Mouse (Mus musculus) granulocyte monocyte progenitor cell, adult 5-6 weeks (primary cell): ENCODE measurements around the gene Faap100. TPM values are rescaled to one million over a fixed set of nuclear protein-coding genes. Genes with fewer than 3 reads are reported as not detected.
A peak's percentile ranks its signal among the peaks of the same experiment; 100 is the strongest.
"Not testable (repeated sequence)": the region's sequence is repeated elsewhere in the genome, so short reads cannot be mapped to it uniquely, and the experiment has no call there.

Experiments used
- ATAC-seq: replicated peaks from 2 replicates; pipeline ENCODE4 v1.8.0; 2016; ENCODE audit warnings: mild to moderate bottlenecking, moderate TSS enrichment, inconsistent platforms; ENCODE audit not compliant: poor library complexity, severe bottlenecking
- total RNA-seq, 2 experiments: library from RNA; stranded (forward) in 1 of 2; stranded (reverse) in 1 of 2; fragments of 200-712, 200-1000 nt in 1 of 2; fragments of >200 nt in 1 of 2; fragmentation: Nextera tagmentation in 1 of 2; gene quantifications; 2 replicates each; pipeline ENCODE4 v1.2.3; 2014 to 2017

Gene Faap100
- total RNA-seq (2014; fragmentation: Nextera tagmentation) (8.3 and 13.2 TPM in 2 replicates), total RNA-seq (2017) (12.9 and 18.8 TPM in 2 replicates)

- peak; percentile 93 for ATAC-seq
These were observed at the start of gene Faap100 for GRCm38 (mm10) chr11:120378611-120379540. TSS of gene Faap100 (minus strand) at chr11:120378764.

- no peak for ATAC-seq
These were observed 48.2 kb upstream of the Faap100 start for GRCm38 (mm10) chr11:120426727-120427126.

DNA sequence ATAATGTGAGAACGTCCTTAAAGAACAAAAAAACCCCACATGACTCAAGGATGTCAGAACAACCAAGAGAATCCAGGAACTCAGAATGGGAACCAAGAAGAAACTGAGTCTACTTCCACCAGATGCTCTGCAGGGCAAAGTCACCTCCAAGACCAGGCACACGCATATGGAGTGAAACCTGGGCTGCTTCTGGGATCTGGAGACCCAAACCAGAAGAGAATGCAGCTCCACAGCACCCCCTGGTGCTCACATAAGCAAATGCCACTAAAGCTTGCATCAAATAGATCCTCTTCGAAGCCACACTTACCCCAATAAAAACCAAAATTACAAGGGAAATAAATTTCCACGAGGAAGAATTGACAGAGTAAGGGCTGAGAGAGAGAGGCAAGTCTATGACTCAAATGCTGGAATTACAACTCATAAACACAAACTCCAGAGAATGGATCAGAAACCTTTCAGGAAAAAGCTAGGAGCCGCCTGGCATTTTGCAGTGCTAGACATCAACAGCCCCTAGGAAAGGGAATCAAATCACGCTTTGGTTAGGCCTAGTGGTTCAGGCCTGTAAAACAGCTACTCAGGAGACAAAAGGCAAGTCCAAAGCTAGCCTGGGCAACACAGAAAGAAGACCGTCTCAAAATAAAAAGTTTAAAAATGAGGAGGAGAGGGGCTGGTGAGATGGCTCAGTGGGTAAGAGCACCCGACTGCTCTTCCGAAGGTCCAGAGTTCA is 45.2 kb upstream of the Faap100 start:
- ATAC-seq: peak; percentile 61

DNA sequence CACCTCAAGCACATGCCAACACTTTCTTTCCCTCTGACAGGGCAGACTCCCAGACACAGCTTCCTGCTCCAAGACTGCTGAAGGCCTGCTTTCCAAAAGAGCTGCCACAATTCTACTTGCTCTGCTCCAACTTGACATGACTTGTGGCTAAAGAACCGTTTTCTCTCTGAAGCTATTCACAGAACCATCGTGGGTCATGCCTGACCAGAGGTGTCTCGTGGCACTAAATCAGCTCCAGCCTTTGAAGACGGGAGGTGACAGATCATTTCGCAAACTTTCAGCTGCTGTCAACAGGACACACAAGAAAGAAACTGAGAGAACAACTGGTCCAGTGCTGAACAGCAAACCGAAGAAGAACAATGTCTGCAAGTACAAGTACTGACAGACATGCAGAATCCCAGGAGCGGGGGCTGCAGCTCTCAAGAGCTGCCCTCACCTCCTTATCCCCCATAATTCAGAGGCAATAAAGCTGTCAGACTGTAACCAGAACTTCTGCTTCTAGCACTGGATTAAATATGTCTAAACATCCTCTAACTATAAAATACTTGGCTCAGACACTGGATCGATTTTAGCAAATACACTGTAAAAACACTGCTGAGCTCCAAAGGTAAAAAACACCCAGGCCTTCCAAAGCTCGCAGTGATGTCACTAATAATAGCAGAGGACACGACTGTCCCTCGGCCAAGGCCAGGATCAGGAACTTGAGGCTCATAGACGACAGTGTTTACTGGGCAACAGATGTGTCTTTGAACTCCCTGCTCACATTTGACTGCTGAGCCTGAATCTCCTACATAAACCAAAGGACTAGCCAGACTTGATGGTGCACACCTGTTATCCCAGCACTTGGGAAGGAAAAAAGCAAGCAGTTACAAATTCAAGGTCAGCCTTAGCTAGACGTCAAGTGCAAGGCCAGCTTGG is 44.3 kb upstream of the Faap100 start:
- no peak for ATAC-seq

DNA sequence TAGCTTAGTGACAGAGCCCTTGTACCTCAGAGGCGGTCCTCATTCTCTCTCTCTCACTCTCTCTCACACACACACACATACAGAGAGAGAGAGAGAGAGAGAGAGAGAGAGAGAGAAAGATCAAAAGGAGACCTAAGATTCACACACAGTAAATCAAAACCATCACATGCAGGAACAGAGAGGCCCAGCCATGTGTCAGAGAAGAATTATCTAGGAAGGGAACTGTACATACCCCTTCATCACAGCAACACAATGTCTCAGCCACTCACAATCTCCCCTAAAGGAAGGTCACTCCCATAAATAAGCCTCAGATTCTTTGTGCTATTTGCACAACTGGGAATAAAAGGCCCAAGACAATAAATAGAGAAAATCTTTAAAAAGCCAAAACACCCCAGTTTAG is 40.0 kb upstream of the Faap100 start:
- no peak for ATAC-seq

DNA sequence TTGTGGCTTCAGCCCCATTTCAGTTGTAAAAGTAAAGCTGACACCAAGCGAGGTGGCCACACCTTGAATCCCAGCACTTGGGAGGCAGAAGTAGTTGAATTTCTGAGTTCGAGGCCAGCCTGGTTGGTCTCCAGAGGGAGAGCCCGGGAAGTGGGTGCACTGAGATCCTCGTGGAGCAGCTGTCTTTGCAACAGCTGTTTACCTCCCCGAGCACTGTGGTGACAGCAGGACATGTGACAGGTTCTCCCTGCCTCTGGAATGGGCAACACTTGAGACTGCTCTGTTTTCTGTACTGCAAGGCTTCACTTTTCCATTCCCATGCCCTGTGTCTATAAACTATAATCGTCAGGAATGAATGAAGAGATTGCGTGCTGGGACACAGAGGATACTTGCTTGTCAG is 39.3 kb upstream of the Faap100 start:
- ATAC-seq: no peak

DNA sequence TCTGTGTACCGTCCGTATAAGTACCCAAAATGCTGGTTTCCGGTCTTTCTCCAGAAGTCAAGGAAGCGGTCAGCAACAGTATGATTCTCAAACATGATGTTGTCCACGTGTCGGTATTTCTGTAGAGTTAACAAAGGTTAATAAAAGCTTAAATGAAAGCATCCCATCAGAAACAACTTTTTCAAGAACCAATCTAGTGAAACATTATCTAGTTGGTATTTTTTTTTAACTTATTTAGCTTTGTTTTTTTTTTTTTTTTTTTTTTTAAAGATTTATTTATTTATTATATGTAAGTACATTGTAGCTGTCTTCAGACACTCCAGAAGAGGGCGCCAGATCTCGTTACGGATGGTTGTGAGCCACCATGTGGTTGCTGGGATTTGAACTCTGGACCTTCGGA is 35.1 kb upstream of the Faap100 start:
- ATAC-seq: not testable (repeated sequence)

DNA sequence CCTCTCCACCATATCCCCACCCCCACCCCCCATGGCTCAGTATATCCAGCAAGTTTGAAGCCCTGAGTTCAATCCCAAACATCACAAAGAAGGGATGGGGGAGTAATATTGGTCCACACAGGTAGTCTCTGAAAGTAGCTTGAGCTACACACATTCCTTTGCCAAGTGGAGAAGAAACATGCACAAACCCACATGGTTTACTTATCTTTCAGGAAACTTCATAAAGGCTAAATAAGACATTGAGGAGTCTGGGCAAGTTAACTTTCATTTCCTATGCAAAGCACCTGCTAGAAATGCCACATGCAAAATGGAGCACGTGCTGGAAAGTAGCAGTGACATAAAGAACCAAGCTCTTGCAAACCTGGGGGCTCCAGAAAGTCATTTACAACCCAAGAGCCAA is 27.9 kb upstream of the Faap100 start:
- ATAC-seq: no peak

DNA sequence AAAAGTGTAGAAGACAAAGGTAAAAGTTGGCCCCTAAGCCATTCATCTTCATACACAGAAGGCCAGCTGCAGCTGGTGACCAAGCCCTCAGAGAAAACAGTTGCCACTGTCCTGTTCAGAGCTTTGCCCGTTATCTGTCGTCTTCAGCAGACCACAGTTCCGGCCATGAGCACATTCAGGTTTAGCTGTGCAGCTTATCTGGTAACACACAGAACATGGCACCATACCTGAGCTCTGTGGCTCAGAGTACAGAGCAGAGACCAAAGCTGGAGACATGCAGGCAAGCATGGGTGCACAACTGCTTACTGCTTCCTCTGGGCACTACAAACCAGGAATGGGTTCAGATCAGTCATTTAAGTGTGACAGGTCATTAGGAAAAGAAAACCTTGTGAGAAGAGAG is 27.3 kb upstream of the Faap100 start:
- no peak for ATAC-seq

DNA sequence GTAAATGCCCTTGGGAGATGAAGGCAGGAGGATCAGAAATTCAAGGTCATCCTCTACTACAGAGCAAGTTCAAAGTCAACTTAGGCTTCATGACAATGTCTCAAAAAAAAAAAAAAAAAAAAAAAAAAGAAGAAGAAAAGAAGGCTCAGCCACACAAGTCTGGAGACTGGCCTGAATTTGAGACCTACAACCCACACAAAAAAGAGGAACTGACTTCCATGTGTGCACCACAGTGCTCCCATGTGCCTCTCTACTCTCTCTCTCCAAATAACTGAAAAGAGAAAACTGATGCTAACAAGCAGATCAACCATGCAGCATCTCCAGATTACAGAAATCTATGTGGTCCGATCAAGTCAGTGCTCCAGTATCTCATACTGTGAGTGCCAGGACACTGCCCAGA is 26.2 kb upstream of the Faap100 start:
- ATAC-seq: peak; percentile 86

DNA sequence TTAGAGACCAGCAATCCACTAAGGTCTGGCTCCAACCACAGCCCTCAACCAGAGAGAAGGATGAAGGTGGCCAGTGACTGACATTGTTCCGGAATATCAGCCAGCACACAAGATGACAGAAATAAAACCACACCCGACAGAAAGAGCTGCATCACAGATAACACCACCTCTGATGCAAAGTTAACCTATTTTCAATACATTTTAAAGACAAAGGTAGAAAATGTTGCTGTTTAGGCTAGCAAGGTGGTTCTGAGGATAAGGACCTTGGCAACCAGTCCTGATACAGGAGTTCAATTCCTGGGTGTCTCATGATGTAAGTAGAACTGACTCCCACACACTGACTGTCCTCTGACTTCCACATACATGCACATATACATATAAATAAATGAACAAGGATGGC is 20.8 kb upstream of the Faap100 start:
- ATAC-seq: no peak

DNA sequence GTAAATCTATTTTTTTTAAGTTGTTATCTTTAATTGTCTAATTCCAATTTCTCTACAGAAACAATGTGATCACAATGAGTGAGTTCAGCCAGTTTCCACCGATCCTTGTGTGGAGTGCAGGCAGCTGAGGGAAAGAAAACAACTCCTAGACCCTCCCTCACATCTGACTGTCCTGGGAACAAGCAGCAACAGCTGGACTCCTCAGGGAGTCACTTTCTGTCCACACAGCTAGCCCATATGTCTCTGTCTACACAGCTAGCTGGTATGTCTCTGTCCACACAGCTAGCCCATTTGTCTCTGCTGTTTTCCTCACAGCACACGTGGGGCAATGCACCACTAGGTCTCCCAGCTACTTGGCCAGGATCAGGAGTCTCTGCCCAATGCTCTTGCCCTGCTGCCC is 19.0 kb upstream of the Faap100 start:
- ATAC-seq: no peak

DNA sequence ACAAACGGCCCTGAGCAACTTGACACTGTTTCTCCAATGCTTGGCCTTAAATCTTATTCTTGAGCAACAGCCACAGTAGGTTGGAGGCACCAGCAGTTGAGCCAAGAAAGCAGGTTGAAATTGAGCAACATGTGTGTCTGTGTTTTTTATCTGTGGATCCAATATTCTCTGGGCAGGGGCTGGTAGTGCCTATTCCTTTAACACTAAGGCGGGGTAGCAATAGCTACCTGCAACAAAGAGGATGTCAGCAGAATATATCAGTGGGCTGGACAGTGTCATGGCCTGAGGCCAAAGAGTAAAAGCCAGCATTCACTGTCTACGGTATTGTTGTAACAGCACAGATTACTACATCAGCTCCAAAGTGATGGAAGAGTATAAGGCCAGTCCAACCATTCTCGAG is 17.1 kb upstream of the Faap100 start:
- no peak for ATAC-seq

GRCm38 (mm10) chr11:120388580-120388979 is 10.0 kb upstream of the Faap100 start:
- ATAC-seq: no peak

- ATAC-seq: no peak
These were observed 8.6 kb upstream of the Faap100 start for GRCm38 (mm10) chr11:120387157-120387556.

DNA sequence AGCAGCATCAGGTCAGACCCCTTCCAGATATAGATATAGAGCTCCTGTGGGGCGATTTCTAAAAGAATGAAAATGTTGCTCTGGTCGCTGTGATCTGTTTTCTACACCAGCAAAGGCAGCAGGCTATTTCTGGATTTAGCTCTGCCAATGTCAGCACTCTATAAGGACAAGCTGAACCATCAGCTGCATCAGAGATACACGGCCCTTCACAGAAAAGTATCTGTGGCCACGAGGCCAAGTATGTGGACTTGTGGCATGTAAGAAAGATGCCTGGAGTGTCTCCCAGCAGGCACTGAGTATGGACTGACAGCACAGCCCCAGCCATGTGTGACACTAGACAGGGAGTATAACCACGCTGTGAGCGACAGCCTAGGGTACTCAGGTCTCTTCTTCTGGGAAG is 8.1 kb upstream of the Faap100 start:
- ATAC-seq: no peak

- no peak for ATAC-seq
These were observed 3.9 kb upstream of the Faap100 start for GRCm38 (mm10) chr11:120382509-120382908.

DNA sequence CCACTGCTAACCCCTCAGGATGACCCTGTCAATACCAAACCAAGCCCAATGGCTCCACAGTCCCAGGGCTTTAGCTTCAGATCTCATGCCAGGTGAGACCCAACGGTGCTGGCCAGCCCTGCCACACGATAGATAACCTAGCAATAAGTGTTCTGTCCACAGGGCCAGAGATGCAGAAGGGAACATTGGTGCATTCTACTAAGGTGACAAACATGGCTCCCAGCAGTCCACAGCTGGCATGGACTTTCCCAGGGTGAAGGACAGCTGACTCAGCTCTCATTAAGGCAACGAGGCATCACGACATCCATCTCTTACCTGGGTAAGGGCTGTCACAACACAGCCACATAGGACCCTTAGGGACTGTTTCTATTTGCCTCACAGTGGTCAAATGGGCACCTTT is 2.6 kb upstream of the Faap100 start:
- ATAC-seq: no peak

- ATAC-seq: no peak
These were observed 1.7 kb upstream of the Faap100 start for GRCm38 (mm10) chr11:120380271-120380670.

- peak; percentile 13 for ATAC-seq
These were observed 443 bp downstream of the Faap100 start for GRCm38 (mm10) chr11:120378031-120378610.
